Mouse (Mus musculus) lung, embryonic 16.5 days (tissue): ENCODE results near the gene Otulin. TPM values are rescaled to one million over a fixed set of nuclear protein-coding genes. Genes with fewer than 3 reads are reported as not detected.

Source experiments
- ATAC-seq: fragments of 200-750 bp; cut with Nextera tagmentation; 2 replicates; pipeline ENCODE4 v1.8.0; 2017; ENCODE audit warnings: low read depth, mild to moderate bottlenecking, moderate library complexity
- H3K27ac ChIP-seq: fragments of 300-500 bp; sonication (generic); 2 replicates; pipeline ENCODE4 v1.5.1; 2014; ENCODE audit warnings: mild to moderate bottlenecking, control low read depth, low read length
- H3K27me3 ChIP-seq: fragments of 300-500 bp; sonication (generic); 2 replicates; pipeline ENCODE4 v1.6.1; 2014; ENCODE audit warnings: low read depth, low read length, mixed read lengths; ENCODE audit not compliant: control insufficient read depth, insufficient read depth
- H3K36me3 ChIP-seq: fragments of 300-500 bp; sonication (generic); 2 replicates; pipeline ENCODE4 v1.6.1; 2014; ENCODE audit warnings: low read length; ENCODE audit not compliant: control insufficient read depth, insufficient read depth
- H3K4me1 ChIP-seq: fragments of 300-500 bp; sonication (generic); replicated peaks from 2 replicates; pipeline ENCODE4 v1.6.1; 2014; ENCODE audit warnings: low read length, mixed read lengths; ENCODE audit not compliant: control insufficient read depth, insufficient read depth
- H3K4me2 ChIP-seq: fragments of 300-500 bp; sonication (generic); 2 replicates; pipeline ENCODE4 v1.6.1; 2014; ENCODE audit warnings: low read depth, low read length, control low read depth
- H3K4me3 ChIP-seq: fragments of 300-500 bp; sonication (generic); 2 replicates; pipeline ENCODE4 v1.5.1; 2014; ENCODE audit warnings: mild to moderate bottlenecking, low read length, control low read depth
- H3K9ac ChIP-seq: fragments of 300-500 bp; sonication (generic); 2 replicates; pipeline ENCODE4 v1.6.1; 2014; ENCODE audit warnings: low read length, control low read depth
- H3K9me3 ChIP-seq: fragments of 300-500 bp; sonication (generic); 2 replicates; pipeline ENCODE4 v1.6.1; 2016; ENCODE audit warnings: low read length; ENCODE audit not compliant: control insufficient read depth
- WGBS: fragments of 180-500 bp; shearing (Covaris S2); extraction: QIAGEN DNeasy Blood & Tissue Kit; methylation state at CpG from one replicate; pipeline ENCODE4 v1.1.7; 2014; 5-methylcytosine and 5-hydroxymethylcytosine counted together
- polyA plus RNA-seq: library from polyadenylated mRNA; unstranded; fragments of >200 nt; fragmentation: Nextera tagmentation; extraction: Ambion mirVana; gene quantifications from 2 replicates; pipeline ENCODE4 v1.2.1, GENCODE M21; 2015

The Otulin gene
- polyA plus RNA-seq, 1 experiment from 2014 or later: 22.4 TPM

- no peak overlapping the region for H3K9ac ChIP-seq
- no peak overlapping the region for H3K4me3 ChIP-seq
- peaks cover 20% of the 10 kb centered on the region for H3K36me3 ChIP-seq
- no peak overlapping the region for H3K4me2 ChIP-seq
- no peaks in the 10 kb centered on the region for H3K27me3 ChIP-seq
- no peak overlapping the region for H3K27ac ChIP-seq
- 43% methylated on average over 6 of the region's 6 CpGs for WGBS
- peaks cover 3% of the 10 kb centered on the region; the same call in 1 of the 2 replicates for H3K4me1 ChIP-seq
- ATAC-seq: 0 out of 2 replicates have a peak, but pooled peaks have one; percentile 19
- no peaks in the 10 kb centered on the region for H3K9me3 ChIP-seq
Measured at GRCm38 (mm10) chr15:27612533-27613221, 17.8 kb downstream of the Otulin start.

- Histone ChIP-seq H3K9me3 (no peaks in the 10 kb centered on the region), H3K4me2 (no peak overlapping the region), H3K4me1 (no peaks in the 10 kb centered on the region; the same call in 1 of the 2 replicates), H3K27me3 (no peaks in the 10 kb centered on the region), H3K4me3 (no peak overlapping the region), H3K36me3 (peaks cover 21% of the 10 kb centered on the region), H3K27ac (no peak overlapping the region), H3K9ac (no peak overlapping the region)
- no peak for ATAC-seq
- 73% methylated on average over 4 of the region's 4 CpGs for WGBS
Measured at GRCm38 (mm10) chr15:27609554-27609953, 20.9 kb downstream of the Otulin start.

- ATAC-seq: no peak
- H3K9me3 ChIP-seq: no peaks in the 10 kb centered on the region
- H3K9ac ChIP-seq: no peak overlapping the region
- 68% methylated on average over 3 of the region's 3 CpGs for WGBS
- H3K36me3 ChIP-seq: peaks cover 16% of the 10 kb centered on the region
- no peak overlapping the region for H3K4me3 ChIP-seq
- H3K27me3 ChIP-seq: no peaks in the 10 kb centered on the region
- H3K4me1 ChIP-seq: no peaks in the 10 kb centered on the region
- no peak overlapping the region for H3K27ac ChIP-seq
- H3K4me2 ChIP-seq: no peak overlapping the region
Measured at GRCm38 (mm10) chr15:27605252-27605651, 25.2 kb downstream of the Otulin start.

- Histone ChIP-seq H3K27ac (no peak overlapping the region), H3K36me3 (peaks cover 20% of the 10 kb centered on the region), H3K4me3 (no peak overlapping the region), H3K4me1 (no peaks in the 10 kb centered on the region), H3K9me3 (no peaks in the 10 kb centered on the region), H3K9ac (no peak overlapping the region), H3K4me2 (no peak overlapping the region), H3K27me3 (no peaks in the 10 kb centered on the region)
- no peak for ATAC-seq
- 78% methylated on average over 3 of the region's 3 CpGs for WGBS
Measured at GRCm38 (mm10) chr15:27604558-27604957, 25.9 kb downstream of the Otulin start.

- H3K9ac ChIP-seq: no peak overlapping the region
- ATAC-seq: peak; percentile 20; the same call in 1 of the 2 replicates
- H3K27ac ChIP-seq: no peak overlapping the region
- H3K9me3 ChIP-seq: no peaks in the 10 kb centered on the region
- 60% methylated on average over 5 of the region's 5 CpGs for WGBS
- no peaks in the 10 kb centered on the region for H3K27me3 ChIP-seq
- H3K36me3 ChIP-seq: peaks cover 9% of the 10 kb centered on the region
- no peaks in the 10 kb centered on the region; the same call in 1 of the 2 replicates for H3K4me1 ChIP-seq
- no peak overlapping the region for H3K4me3 ChIP-seq
- no peak overlapping the region for H3K4me2 ChIP-seq
Measured at GRCm38 (mm10) chr15:27600524-27600923, 30.0 kb downstream of the Otulin start.

- H3K9ac ChIP-seq: no peak overlapping the region
- H3K4me1 ChIP-seq: no peaks in the 10 kb centered on the region; the same call in 1 of the 2 replicates
- no peak for ATAC-seq
- WGBS: 88% methylated on average over 13 of the region's 13 CpGs
- H3K4me3 ChIP-seq: no peak overlapping the region
- no peaks in the 10 kb centered on the region for H3K9me3 ChIP-seq
- peaks cover 11% of the 10 kb centered on the region for H3K36me3 ChIP-seq
- H3K4me2 ChIP-seq: no peak overlapping the region
- H3K27ac ChIP-seq: no peak overlapping the region
- H3K27me3 ChIP-seq: no peaks in the 10 kb centered on the region
Measured at GRCm38 (mm10) chr15:27598786-27599385, 31.6 kb downstream of the Otulin start.

DNA sequence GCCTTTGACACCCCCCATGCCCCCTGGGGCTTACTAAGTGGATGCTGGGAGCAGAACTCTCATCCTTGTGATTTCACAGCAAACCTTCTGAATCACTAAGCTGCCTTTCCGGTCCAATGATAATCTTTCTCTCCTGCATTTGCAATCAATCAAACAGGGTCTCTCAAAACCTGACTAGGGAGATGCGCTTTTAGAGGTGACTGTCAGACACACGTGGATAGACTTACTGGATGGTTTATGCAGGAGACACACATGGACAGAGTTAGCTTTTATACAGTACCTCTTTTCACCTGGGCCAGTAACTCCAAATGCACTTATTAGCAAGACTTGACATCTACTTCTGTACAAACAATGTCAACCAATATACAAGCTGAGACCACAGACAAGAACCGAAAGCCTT, 33.0 kb downstream of the Otulin start:
- peaks cover 16% of the 10 kb centered on the region for H3K36me3 ChIP-seq
- no peak overlapping the region for H3K9ac ChIP-seq
- WGBS: 82% methylated on average over 4 of the region's 4 CpGs
- no peak overlapping the region for H3K4me2 ChIP-seq
- no peak for ATAC-seq
- H3K27me3 ChIP-seq: no peaks in the 10 kb centered on the region
- no peaks in the 10 kb centered on the region; the same call in 1 of the 2 replicates for H3K4me1 ChIP-seq
- no peaks in the 10 kb centered on the region for H3K9me3 ChIP-seq
- H3K4me3 ChIP-seq: no peak overlapping the region
- H3K27ac ChIP-seq: no peak overlapping the region

DNA sequence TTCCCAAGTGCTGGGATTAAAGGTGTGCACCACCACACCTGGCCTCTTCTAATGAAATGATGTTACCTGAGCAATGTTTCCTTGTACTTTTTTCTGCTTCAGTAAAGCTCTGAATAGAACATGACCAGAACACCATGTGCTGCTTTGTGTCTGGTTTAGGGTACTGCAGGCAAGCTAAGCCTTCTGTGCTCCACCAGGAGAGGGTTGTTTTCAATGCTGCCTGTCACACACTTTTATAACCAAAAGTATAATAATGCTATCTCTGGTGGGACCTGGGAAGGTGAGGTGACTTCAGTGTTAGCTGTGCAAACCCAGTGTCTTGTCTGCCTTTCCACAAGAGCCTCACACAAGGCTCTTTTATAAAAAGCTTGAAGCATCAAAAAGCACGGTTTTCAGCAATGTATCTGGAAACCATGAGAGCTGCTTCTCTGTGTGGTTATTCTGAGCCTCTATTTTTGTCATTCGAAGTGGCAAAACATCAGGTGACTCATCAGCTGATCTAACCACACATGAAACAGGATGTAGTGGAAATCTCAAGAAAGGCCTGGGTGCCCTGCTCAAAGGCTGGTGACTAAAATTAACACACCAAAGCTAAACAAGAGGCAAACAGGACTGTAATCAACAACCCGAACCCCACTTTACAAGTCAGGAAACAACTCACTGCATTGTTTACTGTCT, 33.9 kb downstream of the Otulin start:
- Histone ChIP-seq H3K36me3 (peaks cover 16% of the 10 kb centered on the region), H3K9ac (no peak overlapping the region), H3K4me3 (no peak overlapping the region), H3K27me3 (no peaks in the 10 kb centered on the region), H3K4me1 (no peaks in the 10 kb centered on the region; the same call in 1 of the 2 replicates), H3K4me2 (no peak overlapping the region), H3K9me3 (no peaks in the 10 kb centered on the region), H3K27ac (no peak overlapping the region)
- ATAC-seq: no peak
- WGBS: 50% methylated on average over 3 of the region's 3 CpGs

GRCm38 (mm10) chr15:27595560-27595959, 34.9 kb downstream of the Otulin start:
- peak; percentile 56; the same call in 1 of the 2 replicates for ATAC-seq
- no peaks in the 10 kb centered on the region; the same call in 1 of the 2 replicates for H3K4me1 ChIP-seq
- peak overlapping the region; percentile 75 for H3K27ac ChIP-seq
- no peaks in the 10 kb centered on the region for H3K9me3 ChIP-seq
- H3K4me2 ChIP-seq: no peak overlapping the region
- 40% methylated on average over 8 of the region's 8 CpGs for WGBS
- H3K36me3 ChIP-seq: peaks cover 18% of the 10 kb centered on the region
- no peak overlapping the region for H3K4me3 ChIP-seq
- no peaks in the 10 kb centered on the region for H3K27me3 ChIP-seq
- H3K9ac ChIP-seq: no peak overlapping the region
